19 mouse cellular contexts compared by ENCODE assay signal in the genomic region with DNA sequence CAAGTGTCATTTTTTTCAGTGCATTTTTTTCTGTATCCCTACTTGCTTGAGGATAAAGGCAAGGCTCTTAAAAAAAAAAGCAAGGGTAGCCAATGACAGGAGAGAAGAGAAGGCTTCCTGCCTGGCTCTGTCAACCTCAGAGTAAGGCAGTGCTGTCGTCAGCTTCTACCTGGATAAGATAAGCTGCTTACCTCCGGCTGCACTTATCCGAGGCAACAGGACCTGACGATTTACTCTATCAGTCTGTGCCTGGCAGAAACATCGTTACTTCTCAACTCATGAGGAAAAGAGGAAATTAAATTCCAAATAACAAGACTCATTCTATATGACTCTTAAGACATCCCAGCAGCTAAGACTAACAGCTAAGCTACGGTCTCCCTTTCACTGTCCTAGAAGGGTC.
"Had no signal": no experiment of that assay in that cellular context is flagged by ENCODE, and none has a peak within 500 bp of the region (broad histone marks: within the 10 kb centered on the region; RNA-seq: fewer than 3 reads in every experiment).

No protein-coding gene starts in this region.

- H3K4me1 ChIP-seq: midbrain, embryonic 10.5 days; midbrain, embryonic 12.5 days; neural tube, embryonic 13.5 days; neural tube, embryonic 15.5 days had no signal

- ATAC-seq: midbrain, embryonic 16.5 days had no signal

- DNase-seq: lung, adult 18-20 months; lung, embryonic 14.5 days; lung, postnatal 10 days; lung, postnatal 4 days; midbrain, embryonic 14.5 days; right cerebral cortex, adult 18-20 months; right cerebral cortex, postnatal 25 days; right cerebral cortex, postnatal 4 days; spleen, adult 18-20 months; thymus, adult 18-20 months; thymus, postnatal 14 days; thymus, postnatal 36 days had no signal

- H3K9me3 ChIP-seq: midbrain, embryonic 10.5 days; midbrain, embryonic 12.5 days; neural tube, embryonic 13.5 days; neural tube, embryonic 15.5 days had no signal

- H3K27ac ChIP-seq: liver, embryonic 14.5 days; midbrain, embryonic 10.5 days; midbrain, embryonic 12.5 days; neural tube, embryonic 13.5 days; neural tube, embryonic 15.5 days had no signal

- H3K27me3 ChIP-seq: midbrain, embryonic 12.5 days; neural tube, embryonic 13.5 days; neural tube, embryonic 15.5 days had no signal

- H3K4me2 ChIP-seq: lung, embryonic 14.5 days; midbrain, embryonic 12.5 days; neural tube, embryonic 13.5 days; neural tube, embryonic 15.5 days had no signal

- H3K9ac ChIP-seq: liver, embryonic 14.5 days; lung, embryonic 14.5 days; midbrain, embryonic 12.5 days; neural tube, embryonic 13.5 days; neural tube, embryonic 15.5 days had no signal

- H3K4me3 ChIP-seq: midbrain, embryonic 10.5 days; midbrain, embryonic 12.5 days; myocyte; neural tube, embryonic 13.5 days; neural tube, embryonic 15.5 days had no signal
